Mouse (Mus musculus) megakaryocyte, embryonic 14.5 days (primary cell): ENCODE data around the gene Lrp2bp. TPM values are rescaled to one million over a fixed set of nuclear protein-coding genes. Genes with fewer than 3 reads are reported as not detected.

ENCODE experiments used
- H3K27me3 ChIP-seq: replicated peaks from 2 replicates; pipeline ENCODE3; 2012; ENCODE audit warnings: inconsistent platforms
- H3K36me3 ChIP-seq: replicated peaks from 2 replicates; pipeline ENCODE3; 2012; ENCODE audit warnings: low read length, inconsistent platforms, mixed read lengths
- H3K4me1 ChIP-seq: 2 replicates; pipeline ENCODE4 v1.6.1; 2012; ENCODE audit warnings: inconsistent platforms
- H3K4me3 ChIP-seq: replicated peaks from 2 replicates; pipeline ENCODE3; 2012; ENCODE audit warnings: moderate library complexity, mild to moderate bottlenecking, inconsistent platforms
- H3K9me3 ChIP-seq: 2 replicates; pipeline ENCODE4 v1.6.1; 2012; ENCODE audit warnings: inconsistent platforms
- FLI1 ChIP-seq: IDR thresholded peaks from 2 replicates; pipeline ENCODE4 v1.6.1; 2012; ENCODE audit warnings: low read length, inconsistent platforms, mixed read lengths
- GATA1 ChIP-seq: IDR thresholded peaks from 3 replicates; pipeline ENCODE4 v1.6.1; 2012; ENCODE audit warnings: mixed read lengths, low read length, inconsistent platforms, borderline replicate concordance
- polyA plus RNA-seq: library from polyadenylated mRNA; stranded (reverse); fragments of >175 nt; gene quantifications from 2 replicates; pipeline ENCODE4 v1.2.3, GENCODE M21; 2012; ENCODE audit warnings: low replicate concordance; ENCODE audit not compliant: insufficient read depth

Gene Lrp2bp
- polyA plus RNA-seq = 0.11 TPM in 1 of 2 replicates, not detected in the other

DNA sequence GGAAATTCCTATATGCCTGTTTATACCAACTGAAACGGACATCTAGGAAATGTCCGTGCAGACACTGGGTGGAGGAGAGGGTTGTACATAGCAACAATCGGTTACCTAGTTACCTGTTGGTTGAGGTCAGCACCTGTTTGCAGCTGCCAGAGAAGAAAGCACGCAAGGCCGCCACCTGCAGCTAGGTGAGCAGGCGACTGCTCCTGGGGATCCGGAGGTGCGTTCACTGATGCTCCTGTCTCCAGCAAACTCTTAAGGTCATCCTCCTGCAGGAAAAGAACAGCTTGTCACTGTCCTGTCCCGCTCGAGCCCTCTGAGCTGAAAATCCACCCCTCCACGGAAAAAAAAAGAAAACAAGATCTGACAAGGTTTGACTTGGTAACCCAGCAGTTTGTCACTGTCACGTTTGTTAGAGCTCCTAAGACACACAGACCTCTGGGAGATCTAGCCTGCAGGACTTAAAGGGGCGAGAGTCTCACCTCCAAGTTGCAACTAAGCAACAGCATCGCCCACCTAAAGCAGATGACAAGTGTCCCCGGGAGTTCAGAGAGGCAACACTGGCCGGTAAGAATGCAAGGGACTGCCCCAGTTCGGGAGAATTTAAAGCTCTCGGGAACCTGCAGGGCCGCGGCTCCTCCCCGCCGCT, at the start of gene Lrp2bp:
TSS of gene Lrp2bp (plus strand) at position 166 of the 646 bp plus-strand sequence.
- Histone ChIP-seq H3K4me1 (peaks cover 57% of the 10 kb centered on the region), H3K36me3 (peaks cover 41% of the 10 kb centered on the region), H3K9me3 (no peaks in the 10 kb centered on the region), H3K27me3 (no peaks in the 10 kb centered on the region), H3K4me3 (peak within 1 kb of the TSS; percentile 95)
- TF ChIP-seq GATA1 (no peak), FLI1 (no peak)

DNA sequence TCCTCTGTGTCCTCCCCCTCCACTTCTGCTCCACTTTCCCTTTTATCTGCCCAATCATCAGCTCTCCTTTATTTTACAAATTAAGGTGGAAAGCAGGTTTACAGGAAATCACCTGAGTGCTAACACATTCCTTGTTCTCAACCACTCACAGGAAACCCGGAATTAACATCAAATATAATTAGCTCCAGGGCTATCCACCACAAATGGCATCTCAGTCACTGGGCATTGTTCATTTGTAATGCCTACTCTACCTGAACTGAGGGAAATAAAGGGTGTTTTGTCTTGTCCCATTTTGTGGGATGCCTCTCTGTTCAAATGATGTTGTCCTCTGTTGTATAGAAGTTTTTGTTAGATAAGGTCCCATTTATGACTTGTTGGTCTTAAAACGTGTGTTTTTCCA, 48.5 kb upstream of the Lrp2bp start:
- no peaks in the 10 kb centered on the region for H3K27me3 ChIP-seq
- no peak overlapping the region for H3K4me3 ChIP-seq
- H3K36me3 ChIP-seq = no peaks in the 10 kb centered on the region
- no peak for TF ChIP-seq FLI1
- no peak for TF ChIP-seq GATA1
- no peaks in the 10 kb centered on the region for H3K9me3 ChIP-seq
- H3K4me1 ChIP-seq = no peaks in the 10 kb centered on the region

DNA sequence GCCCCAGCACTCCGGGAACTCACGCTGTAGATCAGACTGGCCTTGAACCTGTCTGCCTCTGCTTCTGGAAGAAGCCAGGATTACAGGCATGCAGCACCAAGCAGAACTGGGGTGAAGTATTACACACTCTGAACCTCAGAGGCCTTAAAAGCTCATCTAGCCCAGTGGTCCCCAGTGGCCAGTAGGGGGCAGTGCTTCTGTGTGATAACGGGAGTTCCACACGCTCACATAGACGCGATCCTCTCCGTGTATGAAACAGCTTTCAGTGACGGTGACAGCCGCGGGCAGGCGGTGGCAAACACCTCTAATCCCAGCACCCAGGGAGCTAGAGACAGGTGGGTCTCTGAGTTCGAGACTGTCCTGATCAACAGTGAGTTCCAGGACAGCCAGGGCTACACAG, 28.2 kb upstream of the Lrp2bp start:
- no peak overlapping the region for H3K4me3 ChIP-seq
- peaks cover 11% of the 10 kb centered on the region for H3K4me1 ChIP-seq
- no peaks in the 10 kb centered on the region for H3K27me3 ChIP-seq
- TF ChIP-seq FLI1 (no peak), GATA1 (no peak)
- peaks cover 23% of the 10 kb centered on the region for H3K36me3 ChIP-seq
- H3K9me3 ChIP-seq = peaks cover 5% of the 10 kb centered on the region

- peaks cover 12% of the 10 kb centered on the region for H3K9me3 ChIP-seq
- peak overlapping the region; percentile 48 for H3K4me3 ChIP-seq
- peaks cover 34% of the 10 kb centered on the region for H3K4me1 ChIP-seq
- peaks cover 40% of the 10 kb centered on the region for H3K36me3 ChIP-seq
- TF ChIP-seq FLI1 (no peak), GATA1 (no peak)
- no peaks in the 10 kb centered on the region for H3K27me3 ChIP-seq
These were observed 25.1 kb upstream of the Lrp2bp start for GRCm38 (mm10) chr8:45973988-45974505.

DNA sequence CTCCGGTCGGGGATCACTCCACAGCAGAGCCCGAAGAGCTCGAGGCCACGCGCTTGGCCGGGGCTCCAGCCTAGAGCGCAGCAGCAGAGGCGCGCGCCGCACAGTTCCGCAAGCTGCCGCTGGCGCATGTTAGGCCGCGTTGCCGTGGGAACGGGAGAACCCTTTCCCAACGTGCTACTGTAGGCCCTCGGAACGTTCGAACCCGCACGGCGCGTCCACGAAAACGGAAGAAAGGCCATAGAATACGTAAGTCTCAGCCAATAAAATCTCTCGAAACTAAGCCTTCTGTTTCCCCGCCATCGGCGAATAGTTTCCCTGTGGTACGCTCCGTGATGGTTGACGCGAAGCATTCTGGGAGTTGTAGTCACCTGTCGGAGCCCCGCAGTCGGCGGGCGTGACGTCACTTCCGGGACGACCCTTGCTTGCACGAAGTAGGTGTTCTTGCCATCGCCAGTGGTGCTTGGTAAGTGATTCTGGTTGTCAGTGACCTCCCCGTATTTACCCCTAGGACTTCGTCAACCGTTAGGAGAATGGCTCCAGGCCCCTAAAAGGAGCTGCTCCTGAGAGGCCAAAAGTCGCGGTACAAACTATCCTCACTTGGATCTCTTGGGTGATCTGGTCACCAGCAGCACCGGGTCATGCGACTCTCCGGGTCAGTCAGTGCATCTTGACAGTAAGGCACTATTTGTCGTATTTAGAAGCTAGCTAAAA, 23.8 kb upstream of the Lrp2bp start, which contains the start of the genes 1700029J07Rik and Ufsp2:
TSS of gene 1700029J07Rik (minus strand) at position 127 of the 711 bp plus-strand sequence.
TSS of gene Ufsp2 (plus strand) at position 403 of the 711 bp plus-strand sequence.
- TF ChIP-seq FLI1 (peak; percentile 87), GATA1 (no peak)
- Histone ChIP-seq H3K36me3 (peaks cover 52% of the 10 kb centered on the region), H3K4me3 (peak within 1 kb of the TSS; percentile 97), H3K4me1 (peaks cover 35% of the 10 kb centered on the region), H3K27me3 (no peaks in the 10 kb centered on the region), H3K9me3 (peaks cover 12% of the 10 kb centered on the region)

DNA sequence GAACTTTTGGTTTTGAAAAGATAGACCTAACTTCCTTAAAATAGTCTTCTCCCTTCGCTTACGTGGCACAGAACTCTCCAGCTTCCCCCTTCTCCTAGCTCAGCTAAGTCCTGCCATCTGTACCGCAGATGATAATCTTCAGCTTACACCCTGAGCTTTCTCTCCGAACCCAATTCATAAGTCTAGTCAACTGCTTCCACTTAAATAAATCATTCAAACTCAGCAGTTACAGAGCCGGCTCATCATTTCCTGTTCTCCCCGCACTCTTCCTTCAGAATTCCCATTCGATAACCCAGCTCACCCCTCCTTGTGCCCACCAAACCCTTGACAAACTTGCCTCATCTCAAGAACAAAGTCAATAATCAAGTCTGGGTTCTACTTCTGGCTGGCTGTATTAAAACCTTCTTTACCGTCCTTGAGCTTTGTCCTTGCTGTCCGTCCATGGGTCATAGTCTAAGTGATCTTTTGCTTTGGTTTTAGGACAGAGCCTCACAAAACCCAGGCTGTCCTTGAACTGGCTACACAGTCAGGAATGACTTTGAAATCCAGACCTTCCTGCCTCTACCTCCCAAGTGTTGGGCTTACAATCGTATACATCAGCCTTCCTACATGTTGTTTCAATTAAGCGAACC, 23.1 kb upstream of the Lrp2bp start:
- peaks cover 35% of the 10 kb centered on the region for H3K4me1 ChIP-seq
- H3K9me3 ChIP-seq = peaks cover 10% of the 10 kb centered on the region
- H3K27me3 ChIP-seq = no peaks in the 10 kb centered on the region
- no peak for TF ChIP-seq FLI1
- no peak for TF ChIP-seq GATA1
- H3K36me3 ChIP-seq = peaks cover 55% of the 10 kb centered on the region
- peak overlapping the region; percentile 97 for H3K4me3 ChIP-seq

- H3K4me1 ChIP-seq = peaks cover 34% of the 10 kb centered on the region
These were observed 12.4 kb upstream of the Lrp2bp start for GRCm38 (mm10) chr8:45986665-45987064.

DNA sequence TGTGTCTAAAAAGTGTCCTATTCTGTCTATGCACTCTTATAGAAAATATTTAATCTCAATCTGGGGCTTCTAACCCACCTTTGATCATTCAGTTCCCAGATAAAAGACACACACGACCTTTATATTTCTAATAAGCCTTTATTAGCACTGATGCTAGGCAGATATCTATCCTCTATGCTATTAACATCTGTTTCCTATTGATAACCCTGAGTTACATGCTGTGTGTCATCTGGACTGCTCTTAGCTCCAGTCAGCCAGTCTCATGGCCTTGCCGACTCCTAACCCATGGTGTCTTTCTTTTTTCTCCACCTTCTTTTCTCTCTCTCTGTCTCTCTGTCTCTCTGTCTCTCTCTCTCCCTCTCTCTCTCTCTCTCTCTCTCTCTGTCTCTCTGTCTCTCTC, 10.9 kb upstream of the Lrp2bp start:
- Histone ChIP-seq H3K36me3 (peaks cover 80% of the 10 kb centered on the region), H3K27me3 (no peaks in the 10 kb centered on the region), H3K4me1 (peaks cover 35% of the 10 kb centered on the region), H3K9me3 (no peaks in the 10 kb centered on the region), H3K4me3 (no peak overlapping the region)
- TF ChIP-seq GATA1 = no peak
- no peak for TF ChIP-seq FLI1

More at GRCm38 (mm10) chr8:45986665-45987064, 12.4 kb upstream of the Lrp2bp start:
- Histone ChIP-seq H3K27me3 (no peaks in the 10 kb centered on the region), H3K9me3 (no peaks in the 10 kb centered on the region), H3K36me3 (peaks cover 85% of the 10 kb centered on the region), H3K4me3 (no peak overlapping the region)
- TF ChIP-seq FLI1 (no peak), GATA1 (no peak)

GRCm38 (mm10) chr8:45990631-45991310, 8.3 kb upstream of the Lrp2bp start:
- Histone ChIP-seq H3K4me1 (peaks cover 43% of the 10 kb centered on the region), H3K27me3 (no peaks in the 10 kb centered on the region), H3K9me3 (no peaks in the 10 kb centered on the region), H3K4me3 (peak overlapping the region; percentile 53), H3K36me3 (peaks cover 75% of the 10 kb centered on the region)
- no peak for TF ChIP-seq FLI1
- TF ChIP-seq GATA1 = no peak
